Mouse (Mus musculus): ENCODE data around the gene Sac3d1. TPM values are rescaled to one million over a fixed set of nuclear protein-coding genes. Genes with fewer than 3 reads are reported as not detected.

Sac3d1 gene
- total RNA-seq, 2 experiments from 2014 or later = 15.4 to 17.7 TPM

DNA sequence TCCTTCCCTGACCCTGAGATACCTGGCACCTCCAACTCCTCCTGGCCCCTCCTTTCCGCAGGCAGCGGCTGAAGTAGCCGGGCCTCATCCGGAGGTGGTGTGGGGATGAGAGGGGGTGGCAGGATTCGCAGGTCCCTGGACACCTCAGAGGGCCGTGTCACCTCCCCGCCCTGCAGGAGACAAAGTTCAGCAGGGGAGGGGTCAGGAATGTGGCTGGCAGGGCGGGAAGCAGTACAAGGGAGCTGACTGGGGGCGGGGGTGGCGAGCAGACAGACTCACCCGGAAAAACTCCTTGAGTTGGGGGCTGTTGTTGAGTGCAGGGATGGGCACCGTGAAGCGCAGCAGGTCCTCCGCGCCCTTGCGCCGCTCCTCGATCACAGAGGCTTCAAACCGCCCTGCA, 3.3 kb upstream of the Sac3d1 start:
- DNase-seq = no peak

DNA sequence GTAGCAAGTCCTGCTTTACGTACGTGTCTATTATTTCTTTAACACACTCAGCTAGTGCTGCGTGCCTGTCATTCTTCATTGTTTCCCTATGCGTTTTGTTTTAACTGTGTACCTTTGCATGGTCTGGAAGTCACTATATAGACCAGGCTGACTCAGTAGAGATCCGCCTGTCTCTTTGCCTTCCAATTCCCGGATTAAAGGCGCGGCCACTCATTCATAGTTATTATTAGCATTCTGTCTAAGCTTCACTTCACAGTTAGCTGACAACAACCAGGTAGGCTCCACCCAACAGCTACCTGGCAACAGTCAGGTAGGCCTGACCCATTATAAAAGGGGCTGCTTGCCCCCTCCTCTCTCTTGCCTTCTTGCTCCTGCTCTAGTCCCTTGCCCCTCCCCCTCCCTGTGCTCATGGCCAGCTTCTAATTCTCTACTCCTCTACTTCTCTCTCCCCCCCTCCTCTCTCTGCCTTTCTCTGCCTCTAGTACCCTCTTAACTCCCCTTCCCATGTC, 281 bp upstream of the Sac3d1 start:
- DNase-seq = peak in 1 of 2 experiments; percentile 13

DNA sequence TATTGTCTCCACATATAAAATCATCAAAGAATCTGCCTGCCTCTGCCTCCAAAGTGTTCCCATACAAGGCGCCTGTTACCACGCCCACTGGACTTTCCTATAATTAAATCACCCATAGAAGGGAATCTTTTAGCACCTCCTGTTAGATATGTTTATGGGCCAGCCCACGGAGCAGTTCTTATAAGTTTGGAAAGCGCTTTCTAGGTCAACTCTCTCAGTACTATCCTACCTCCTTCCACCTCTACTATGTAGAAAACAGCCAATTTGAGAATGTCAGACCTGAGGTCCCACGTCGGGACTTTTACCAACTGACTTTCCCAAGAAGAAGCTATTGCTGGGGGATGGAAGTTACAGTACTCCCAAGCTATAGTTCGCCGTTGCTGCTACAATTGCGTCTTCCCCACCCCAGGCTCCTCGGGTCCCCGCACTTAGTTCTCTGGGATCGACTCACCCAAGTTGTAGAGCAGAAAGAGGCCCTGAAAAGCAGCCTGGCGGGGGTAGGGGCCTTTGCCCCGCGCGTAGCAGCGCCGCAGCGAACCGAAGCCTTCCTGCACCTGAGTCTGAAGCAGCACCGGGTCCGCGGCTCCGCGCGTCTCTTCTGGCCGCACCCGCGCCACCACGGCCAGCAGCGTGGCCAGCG, 984 bp downstream of the Sac3d1 start:
- no peak for DNase-seq

- peak; percentile 21 to 66 for DNase-seq
Measured at GRCm38 (mm10) chr19:6116113-6116850, 2.2 kb downstream of the Sac3d1 start.

- DNase-seq = no peak
Measured at GRCm38 (mm10) chr19:6113116-6113515, 5.3 kb downstream of the Sac3d1 start.

DNA sequence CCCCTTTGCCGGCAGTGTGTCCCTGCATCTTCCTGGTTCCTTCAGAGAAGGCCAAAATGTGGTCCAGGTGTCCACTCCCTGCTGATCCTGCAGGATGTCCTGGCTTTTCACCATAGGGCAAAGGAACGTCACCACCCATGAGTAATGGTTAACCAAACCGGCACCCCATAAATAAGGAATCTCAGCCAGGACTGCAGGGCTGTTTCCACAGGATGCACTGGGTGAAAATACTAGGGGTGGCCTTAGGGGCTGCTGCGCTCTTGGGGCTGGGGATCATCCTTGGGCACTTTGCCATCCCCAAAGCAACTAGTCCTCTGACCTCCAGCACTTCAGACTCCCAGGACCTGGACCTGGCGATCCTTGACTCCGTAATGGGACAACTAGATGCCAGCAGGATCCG, 12.9 kb downstream of the Sac3d1 start, which contains the start of gene Naaladl1:
TSS of gene Naaladl1 (plus strand) at position 197 of the 400 bp plus-strand sequence.
- no peak for DNase-seq

- no peak for DNase-seq
Measured at GRCm38 (mm10) chr19:6104476-6104875, 14.0 kb downstream of the Sac3d1 start.

DNA sequence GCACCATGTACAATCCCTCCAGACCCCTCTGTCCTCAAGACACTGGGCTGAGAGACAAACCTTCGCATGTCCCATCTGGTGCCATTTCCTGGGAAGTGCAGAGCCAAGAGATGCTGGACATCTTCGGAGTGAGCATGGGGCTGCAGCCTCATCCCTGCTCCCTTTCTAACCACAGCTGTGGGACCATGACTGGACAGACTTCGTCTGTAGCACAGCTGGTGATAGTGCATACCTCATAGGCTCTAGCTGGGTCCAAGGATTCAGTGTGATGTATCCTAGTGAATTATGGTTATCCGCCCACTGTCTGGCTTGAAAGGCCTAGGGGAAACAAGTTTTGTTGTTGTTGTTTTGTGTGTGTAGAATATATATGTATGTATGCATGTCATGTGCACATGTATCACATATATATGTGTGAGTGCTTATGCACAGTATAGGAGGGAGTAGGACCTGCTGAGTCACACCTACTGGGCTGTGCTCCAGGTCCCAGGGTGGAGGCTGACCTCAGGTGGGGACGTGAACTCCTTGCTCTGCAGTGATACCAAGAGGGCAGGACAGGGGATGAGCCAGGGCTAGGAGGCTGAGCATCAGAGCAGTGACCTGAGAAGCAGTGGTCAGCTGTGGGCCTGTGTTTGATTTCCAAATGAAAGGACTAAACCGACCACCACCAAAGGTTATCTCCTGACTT, 16.1 kb downstream of the Sac3d1 start:
- no peak for DNase-seq

DNA sequence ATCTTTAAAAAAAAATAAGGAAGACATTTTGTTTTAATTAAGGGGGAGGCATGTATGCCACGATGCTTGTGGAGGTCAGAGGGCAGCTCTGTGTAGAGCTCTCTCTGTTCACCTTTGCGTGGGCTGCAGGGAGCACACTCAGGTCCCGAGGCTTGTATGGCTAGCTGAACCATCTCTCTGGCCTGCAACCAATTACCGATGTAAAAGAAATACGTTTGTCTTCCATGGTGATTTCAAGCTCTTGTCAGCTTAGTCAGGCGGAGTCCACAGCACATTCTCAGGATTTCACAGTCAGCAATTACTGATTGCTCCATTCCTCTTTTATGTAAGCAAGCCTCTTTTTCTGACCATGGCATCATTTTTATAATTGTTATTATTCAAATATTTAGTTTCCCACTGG, 17.3 kb downstream of the Sac3d1 start:
- no peak for DNase-seq

DNA sequence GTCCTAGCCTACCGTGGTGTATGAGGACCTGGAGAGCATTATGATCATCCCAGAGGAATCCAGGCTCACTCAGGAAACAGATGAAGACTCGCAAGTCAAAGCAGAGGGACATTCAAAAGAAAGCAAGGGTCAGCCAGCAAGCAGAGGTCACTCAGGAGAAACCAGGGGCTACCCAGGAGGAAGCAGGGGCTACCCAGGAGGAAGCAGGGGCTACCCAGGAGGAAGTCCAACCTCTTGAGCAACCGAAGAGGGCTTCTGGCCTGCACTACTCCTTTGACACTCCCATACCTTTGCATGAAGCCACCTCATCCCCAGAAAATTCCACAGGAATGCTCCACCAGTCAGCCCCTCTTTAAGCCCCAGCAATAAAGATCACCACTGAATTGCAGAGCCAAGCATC, 20.6 kb downstream of the Sac3d1 start:
- peak in 1 of 2 experiments; percentile 44 for DNase-seq

GRCm38 (mm10) chr19:6094119-6094518, 24.3 kb downstream of the Sac3d1 start, which contains the start of gene AC131692.1:
TSS of gene AC131692.1 (plus strand) at chr19:6094419.
- DNase-seq = no peak

DNA sequence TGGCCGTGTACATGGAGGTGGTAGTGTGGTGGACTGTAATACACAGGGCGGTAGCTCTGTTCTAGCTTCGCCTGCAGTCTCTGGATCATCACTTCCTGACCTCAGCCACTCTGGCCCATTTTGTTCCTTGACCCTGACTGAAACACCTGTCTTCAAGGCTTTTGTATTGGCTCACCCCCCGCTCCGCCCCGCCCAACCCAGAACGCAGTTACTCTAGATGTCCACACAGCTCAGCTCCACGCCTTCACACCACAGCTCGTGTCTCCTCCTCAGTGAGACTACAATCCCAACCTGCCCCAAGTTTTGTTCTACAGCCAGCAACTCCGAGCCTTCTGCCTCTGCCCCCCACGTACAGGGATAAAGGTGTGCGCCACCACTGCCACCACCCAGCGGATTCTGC, 29.6 kb downstream of the Sac3d1 start:
- DNase-seq = no peak

DNA sequence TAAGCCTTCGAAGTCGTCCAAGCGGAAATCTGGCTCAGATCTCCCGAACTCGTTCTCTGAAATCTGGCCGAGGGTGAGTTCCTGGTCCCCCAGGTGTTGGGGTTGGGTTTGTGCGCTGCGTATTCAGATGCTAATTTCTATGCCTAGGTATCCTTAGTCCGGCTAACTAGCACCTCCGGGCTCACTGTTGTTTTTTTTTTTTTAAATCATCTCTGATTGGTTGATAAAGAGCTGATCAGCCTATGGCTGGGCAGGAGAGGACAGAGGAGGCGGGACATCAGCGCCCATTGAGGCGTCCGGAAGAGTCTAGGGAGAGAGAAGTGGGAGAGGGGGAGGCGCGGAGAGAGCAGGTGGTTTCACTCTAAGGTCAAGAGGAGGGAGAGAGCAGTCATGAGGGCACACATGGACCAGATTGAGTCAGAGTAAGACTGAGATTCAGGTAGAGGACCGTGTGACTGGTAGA, 33.0 kb downstream of the Sac3d1 start:
- peak; percentile 65 to 69 for DNase-seq

GRCm38 (mm10) chr19:6084478-6085248, 33.8 kb downstream of the Sac3d1 start, which contains the start of the genes Zfpl1 and Cdca5:
TSS of gene Zfpl1 (minus strand) at chr19:6084956.
TSS of gene Cdca5 (plus strand) at chr19:6084983.
- peak; percentile 96 to 97 for DNase-seq

DNA sequence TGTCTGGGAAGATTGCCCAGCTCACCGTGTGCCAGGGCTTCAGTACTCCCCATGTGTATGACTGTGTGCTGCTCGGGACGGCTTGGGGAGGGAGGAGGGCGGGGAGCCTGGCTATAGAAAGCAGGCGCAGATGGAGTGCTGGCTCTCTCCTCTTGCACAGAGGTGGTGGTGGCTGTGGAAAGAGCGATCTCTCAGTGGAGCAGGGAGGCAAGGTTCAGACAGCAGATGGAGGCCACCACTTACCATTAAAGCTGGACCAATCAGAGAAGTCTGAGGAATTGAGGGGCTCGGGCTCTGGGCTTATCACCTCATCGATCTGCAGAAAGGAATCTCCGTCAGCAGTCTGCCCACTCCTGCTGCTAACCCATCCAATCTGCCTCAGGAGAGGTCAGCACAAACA, 36.3 kb downstream of the Sac3d1 start, which contains the start of gene Gm28374:
TSS of gene Gm28374 (minus strand) at position 101 of the 400 bp plus-strand sequence.
- DNase-seq = no peak

DNA sequence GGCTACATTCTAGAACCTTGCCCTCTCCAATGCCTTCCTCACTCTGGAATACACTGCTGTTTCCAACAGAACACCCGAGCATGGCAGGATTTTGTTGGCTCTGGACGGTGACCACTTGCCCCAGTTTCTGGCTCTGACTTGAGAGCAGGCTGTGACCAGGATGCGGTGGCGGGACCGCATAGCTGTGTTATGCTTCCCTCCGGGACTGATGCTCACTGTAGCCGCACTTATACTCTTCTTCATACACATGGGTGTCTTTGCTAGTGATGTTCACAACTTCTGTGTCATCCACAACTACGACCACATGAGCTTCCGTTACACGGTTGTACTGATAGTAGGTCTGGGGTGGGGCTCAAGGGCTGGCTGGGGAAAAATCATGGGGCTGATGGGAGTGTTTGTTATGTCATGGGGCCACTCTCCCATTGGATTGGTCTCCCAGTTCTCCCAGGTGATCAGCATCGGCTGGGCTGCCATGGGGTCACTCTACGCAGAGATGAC, 38.4 kb downstream of the Sac3d1 start, which contains the start of gene Tmem262:
TSS of gene Tmem262 (plus strand) at position 51 of the 498 bp plus-strand sequence.
- DNase-seq = no peak

- peak; percentile 83 to 87 for DNase-seq
Measured at GRCm38 (mm10) chr19:6076564-6077393, 41.7 kb downstream of the Sac3d1 start, which contains the start of gene Vps51. TSS of gene Vps51 (minus strand) at chr19:6077231.

DNA sequence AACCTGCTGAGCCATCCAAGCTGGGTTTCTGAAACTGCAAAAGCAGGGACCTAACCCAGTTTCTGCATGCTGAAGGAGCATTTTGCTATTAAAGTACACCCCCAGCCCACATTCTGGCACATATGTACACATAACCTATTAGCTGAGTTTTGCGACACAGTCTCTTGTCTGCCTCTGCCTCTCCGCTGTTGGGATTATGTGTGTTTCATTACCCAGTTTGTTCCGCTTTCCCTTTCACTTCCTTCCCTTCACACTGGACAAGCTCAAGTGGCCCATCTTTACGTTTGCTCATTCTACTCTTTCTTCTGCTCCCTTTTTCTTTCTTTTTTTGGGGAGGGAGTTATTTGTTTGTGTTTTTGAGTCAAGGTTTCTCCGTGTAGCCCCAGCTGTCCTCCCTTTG, 44.6 kb downstream of the Sac3d1 start:
- no peak for DNase-seq

GRCm38 (mm10) chr19:6071261-6071660, 47.2 kb downstream of the Sac3d1 start:
- DNase-seq = no peak

GRCm38 (mm10) chr19:6070571-6071250, 47.7 kb downstream of the Sac3d1 start:
- no peak for DNase-seq
